Mouse (Mus musculus) embryonic fibroblast, embryonic 13.5 days (primary cell): ENCODE measurements around the gene Abca13.

Experiments used
- CTCF ChIP-seq: IDR thresholded peaks from 2 replicates; pipeline ENCODE4 v1.5.1; 2011; ENCODE audit warnings: mild to moderate bottlenecking, control low read depth, low read length, moderate library complexity, borderline replicate concordance; ENCODE audit not compliant: insufficient read depth
- POLR2A ChIP-seq: IDR thresholded peaks from 2 replicates; pipeline ENCODE4 v1.6.1; 2011; ENCODE audit warnings: low read depth, mild to moderate bottlenecking, control low read depth, low read length, moderate library complexity

DNA sequence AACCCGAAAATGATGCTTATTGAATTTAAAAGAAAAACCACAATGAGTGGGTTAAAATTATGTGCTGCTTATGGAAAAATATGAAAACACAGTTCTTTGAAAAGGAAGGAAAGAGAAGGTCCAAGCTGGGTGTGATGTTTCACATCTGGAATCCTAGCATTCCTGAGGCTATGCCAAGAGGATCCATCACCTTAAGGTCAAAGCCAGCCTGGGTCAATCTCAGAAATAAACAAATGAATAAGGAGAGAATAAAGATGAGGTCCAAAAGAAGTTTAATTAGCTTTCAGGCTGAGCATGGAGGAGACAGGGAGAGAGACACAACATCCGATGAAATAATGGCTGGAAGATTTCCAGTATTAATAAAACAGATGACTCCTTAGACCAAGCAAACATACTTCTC, 405.6 kb downstream of the Abca13 start:
- TF ChIP-seq CTCF (no peak), POLR2A (no peak)
